Mouse (Mus musculus) testis, adult 2 months (tissue): ENCODE results near the gene Gpr137b.
"Not testable (repeated sequence)": the region's sequence is repeated elsewhere in the genome, so short reads cannot be mapped to it uniquely, and the experiment has no call there.

Experiments
- CTCF ChIP-seq: fragments of 200-500 bp; IDR thresholded peaks from 2 replicates; pipeline ENCODE4 v1.5.1; 2012; ENCODE audit warnings: low read depth, mild to moderate bottlenecking, inconsistent platforms, low read length, moderate library complexity; ENCODE audit not compliant: control insufficient read depth, insufficient read depth, insufficient replicate concordance
- POLR2A ChIP-seq: fragments of 200-500 bp; IDR thresholded peaks from 2 replicates; pipeline ENCODE4 v1.6.1; 2012; ENCODE audit warnings: low read depth, mild to moderate bottlenecking, inconsistent platforms, low read length, moderate library complexity; ENCODE audit not compliant: control insufficient read depth

- not testable (repeated sequence) for TF ChIP-seq CTCF, POLR2A
Observed at GRCm38 (mm10) chr13:13394096-13394395, 232 bp upstream of the Gpr137b start.
